Mouse (Mus musculus): ENCODE data around the gene B3gntl1.
"Not testable (repeated sequence)": the region's sequence is repeated elsewhere in the genome, so short reads cannot be mapped to it uniquely, and the experiment has no call there.

The B3gntl1 gene

DNA sequence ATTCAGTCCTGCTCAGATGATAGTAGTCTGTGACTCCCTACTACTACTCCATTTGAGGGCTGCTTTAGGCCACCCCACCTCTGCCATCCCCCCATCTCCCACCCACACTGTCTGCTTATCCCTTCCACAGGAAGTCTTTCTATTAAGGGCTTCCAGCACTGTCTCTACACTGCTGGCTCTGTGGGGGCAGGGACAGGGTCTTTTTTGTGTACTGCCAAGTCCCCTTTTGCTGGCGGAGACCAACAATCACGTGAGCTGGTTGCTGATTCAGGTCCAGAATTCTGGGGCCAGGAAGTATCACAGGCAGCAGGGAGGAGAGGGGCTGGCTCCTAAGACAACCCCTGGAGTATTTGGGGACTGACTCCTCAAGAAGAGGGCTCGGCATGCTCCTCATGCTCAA, 10.3 kb upstream of the B3gntl1 start:
- DNase-seq, result no peak

DNA sequence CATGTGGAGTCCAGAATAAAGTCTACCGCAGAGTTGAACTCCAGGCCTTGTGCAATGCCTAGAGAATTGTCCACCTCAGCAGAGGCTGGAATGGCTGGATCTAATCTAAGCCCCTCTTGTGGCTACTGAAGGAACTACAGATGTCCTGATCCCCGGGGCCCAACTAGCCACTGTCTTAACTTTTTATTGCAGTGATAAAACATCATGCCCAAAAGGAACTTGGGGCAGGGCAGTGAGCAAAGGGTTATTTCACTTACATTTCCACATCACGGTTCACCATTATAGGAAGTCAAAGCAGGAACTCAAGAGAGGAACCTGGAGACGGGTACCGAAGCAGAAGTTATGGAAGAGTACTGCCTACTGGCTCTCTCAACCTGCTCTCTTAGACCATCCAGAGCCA, 7.8 kb upstream of the B3gntl1 start:
- DNase-seq, result peak; percentile 21

GRCm38 (mm10) chr11:121679581-121679980, 6.6 kb upstream of the B3gntl1 start:
- no peak for DNase-seq

DNA sequence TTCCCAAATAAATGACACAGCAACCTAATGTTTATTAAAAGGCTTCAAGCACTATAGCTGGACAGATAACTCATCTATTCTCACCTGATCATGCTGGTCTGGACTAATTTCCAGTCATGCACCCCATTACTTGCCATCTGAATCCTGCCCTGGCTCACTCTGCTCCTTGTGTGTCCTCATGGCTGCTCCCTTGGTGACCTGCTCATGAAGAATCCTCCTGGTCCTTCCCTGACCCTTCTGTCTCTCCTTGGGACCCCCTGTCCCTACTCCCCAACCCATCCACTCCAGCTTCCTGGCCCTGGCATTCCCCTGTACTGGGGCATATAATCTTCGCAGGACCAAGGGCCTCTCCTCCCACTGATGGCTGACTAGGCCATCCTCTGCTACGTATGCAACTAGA, 3.9 kb upstream of the B3gntl1 start:
- no peak for DNase-seq

DNA sequence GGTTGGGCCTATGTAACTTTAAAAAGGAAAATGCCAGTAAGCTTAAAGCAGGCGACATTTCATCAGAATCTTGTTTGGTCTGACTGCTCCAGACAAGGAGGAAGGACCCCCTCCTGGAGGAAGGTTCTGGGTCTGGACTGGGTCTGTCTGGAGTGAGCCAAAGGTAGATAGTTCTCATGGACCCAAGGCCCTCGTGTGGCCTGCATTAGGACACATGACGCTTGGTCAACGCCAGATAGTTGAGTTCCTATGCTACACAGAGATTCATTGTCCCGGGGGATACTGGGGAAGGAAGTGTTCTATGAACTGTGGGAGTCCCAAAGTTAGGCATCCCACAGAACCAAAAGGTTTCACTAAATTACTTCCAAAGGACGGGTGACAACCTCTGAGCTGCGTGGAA, 676 bp upstream of the B3gntl1 start:
- no peak for DNase-seq

DNA sequence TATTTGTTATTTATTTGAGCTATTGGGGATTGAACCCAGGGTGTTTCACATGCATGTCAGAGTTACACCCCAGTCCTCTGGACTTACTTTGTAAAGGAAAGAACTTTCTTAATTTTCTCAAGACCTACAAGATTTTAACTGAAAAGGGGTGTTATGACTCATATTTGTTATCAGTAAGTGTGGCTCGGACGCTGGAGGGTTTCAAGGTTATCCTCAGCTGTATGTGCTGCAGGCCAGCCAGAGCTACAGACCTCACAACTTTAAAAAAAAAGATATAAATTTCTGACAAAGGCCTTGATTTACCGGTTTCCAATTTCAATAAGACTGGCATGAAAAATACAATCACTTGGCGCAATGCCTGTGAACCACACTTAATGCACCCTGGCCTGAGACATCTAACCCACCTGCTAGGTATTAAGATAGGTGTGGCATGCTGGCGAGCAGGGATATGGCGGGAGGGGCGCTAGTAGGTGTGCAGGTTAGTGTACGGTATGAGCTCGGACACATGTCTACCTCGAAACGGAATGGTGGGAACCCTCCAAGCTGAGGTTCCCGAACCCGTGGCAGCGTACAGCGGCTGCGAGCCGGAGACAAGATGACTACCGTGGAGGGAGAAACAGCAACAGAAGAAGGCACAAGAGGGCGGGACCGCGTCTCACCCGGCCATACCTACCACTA, 502 bp downstream of the B3gntl1 start:
- DNase-seq, result no peak

DNA sequence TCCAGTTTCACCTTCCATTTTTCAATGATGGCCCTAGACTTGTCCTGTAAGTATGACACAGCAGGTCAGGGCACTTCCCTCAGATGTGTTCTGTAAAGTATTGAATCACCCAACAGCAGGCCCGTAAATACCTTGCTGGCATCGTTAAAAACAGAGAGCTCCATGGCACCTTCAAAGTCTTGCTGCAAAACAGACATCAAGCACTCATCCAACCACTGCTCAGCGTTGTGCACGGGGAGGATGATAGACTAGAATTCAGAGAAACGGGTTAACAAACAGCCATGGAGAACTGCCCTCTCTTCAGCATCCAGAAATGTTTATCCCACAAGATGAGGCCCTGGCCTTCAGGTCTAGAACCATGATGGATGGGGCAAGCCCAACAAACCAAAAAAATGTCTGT, 2.0 kb downstream of the B3gntl1 start:
- no peak for DNase-seq

- DNase-seq, result no peak
These were observed 4.2 kb downstream of the B3gntl1 start for GRCm38 (mm10) chr11:121668776-121669175.

- DNase-seq, result no peak
These were observed 5.4 kb downstream of the B3gntl1 start for GRCm38 (mm10) chr11:121667541-121667940.

DNA sequence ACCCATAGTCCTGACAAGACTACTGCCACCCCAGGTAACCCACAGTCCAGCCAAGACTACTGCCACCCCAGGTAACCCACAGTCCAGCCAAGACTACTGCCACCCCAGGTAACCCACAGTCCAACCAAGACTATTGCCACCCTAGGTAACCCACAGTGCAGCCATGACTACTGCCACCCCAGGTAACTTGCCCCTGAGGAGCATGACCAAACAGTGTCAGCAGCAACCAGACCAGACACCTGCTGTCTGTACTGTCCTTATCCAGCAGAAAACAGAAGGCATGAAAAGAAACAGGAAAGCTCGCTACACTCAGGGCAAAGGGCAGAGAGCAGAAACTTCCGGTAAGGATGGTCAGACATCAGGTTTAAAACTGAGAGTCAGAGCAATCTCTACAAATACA, 11.8 kb downstream of the B3gntl1 start:
- DNase-seq, result no peak

- DNase-seq, result not testable (repeated sequence)
These were observed 12.3 kb downstream of the B3gntl1 start for GRCm38 (mm10) chr11:121660604-121661003.

DNA sequence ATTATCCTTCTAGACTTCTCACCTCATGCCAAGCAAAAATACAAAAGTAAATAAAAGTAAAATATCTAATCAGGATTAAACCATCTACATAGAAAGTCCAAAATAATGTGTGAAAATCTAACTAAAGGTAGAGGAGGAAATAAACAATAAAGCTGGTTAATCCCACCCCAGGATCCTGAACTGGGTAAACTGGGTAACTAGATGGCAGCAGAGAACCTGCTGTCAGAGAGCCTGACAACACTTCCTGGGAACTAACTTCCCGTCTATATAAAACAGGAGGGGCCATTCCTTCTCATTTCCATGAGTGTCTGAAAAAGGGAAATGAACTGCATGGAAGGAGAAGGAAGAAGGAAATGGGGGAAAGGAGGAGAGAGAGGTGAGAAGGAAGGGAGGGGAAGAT, 14.8 kb downstream of the B3gntl1 start:
- DNase-seq, result no peak

DNA sequence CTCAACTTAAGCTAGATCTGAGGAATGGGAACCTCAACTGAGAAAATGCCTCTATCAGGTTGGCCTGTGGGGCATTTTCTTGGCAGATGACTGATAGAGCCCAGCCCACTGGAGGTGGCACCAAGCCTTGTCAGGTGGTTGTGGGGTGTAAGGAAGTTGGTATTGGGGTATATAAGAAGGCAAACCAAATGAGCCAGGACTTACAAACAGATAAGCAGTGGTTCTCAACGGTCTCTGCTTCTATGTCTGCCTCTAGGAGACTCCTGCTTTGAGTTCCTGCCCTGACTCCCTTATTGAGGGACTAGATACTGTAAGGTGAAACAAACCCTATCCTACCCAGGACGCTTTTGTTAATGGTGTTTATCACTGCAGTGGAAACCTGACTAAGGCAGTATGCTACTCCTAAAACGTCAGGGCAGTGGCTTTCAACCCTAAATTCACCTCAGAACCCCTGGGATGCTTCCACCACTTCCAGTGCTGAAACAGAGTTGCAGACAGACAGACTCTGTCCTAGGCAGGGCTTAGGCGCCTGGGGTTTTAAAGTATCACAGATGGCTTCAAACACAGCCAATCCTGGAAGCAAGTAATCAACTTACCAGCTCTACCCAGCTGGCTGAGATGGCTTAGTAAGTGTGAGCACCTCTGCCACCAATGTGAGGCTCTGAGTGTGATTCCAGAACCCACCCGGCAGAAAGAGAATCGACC, 17.0 kb downstream of the B3gntl1 start:
- DNase-seq, result no peak

GRCm38 (mm10) chr11:121655166-121655806, 17.7 kb downstream of the B3gntl1 start:
- DNase-seq, result no peak

DNA sequence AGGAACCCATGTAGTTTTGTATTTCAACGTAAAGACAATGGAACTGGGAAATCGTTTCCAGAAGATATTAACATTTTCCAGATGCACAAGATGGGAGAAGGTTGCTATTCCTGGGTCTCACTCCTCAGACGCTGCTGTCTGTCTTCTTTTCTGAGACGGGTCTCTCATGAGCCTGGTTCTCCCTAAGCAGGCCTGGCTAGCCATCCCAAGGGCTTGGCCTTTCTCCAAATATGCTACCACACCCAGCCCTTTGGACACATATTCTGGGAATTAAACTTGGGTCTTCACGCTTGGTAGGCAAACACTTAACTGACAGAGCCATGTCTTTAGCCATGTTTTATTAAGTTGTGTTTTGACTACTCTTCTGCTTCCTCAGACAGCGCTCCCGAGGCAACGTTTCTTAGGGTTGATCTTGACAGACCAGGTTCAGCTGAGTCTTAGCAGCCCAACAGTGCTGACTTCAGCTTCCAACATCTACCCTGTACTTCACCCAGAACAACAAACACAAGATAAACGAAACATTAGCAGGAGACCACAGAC, 18.5 kb downstream of the B3gntl1 start:
- no peak for DNase-seq

DNA sequence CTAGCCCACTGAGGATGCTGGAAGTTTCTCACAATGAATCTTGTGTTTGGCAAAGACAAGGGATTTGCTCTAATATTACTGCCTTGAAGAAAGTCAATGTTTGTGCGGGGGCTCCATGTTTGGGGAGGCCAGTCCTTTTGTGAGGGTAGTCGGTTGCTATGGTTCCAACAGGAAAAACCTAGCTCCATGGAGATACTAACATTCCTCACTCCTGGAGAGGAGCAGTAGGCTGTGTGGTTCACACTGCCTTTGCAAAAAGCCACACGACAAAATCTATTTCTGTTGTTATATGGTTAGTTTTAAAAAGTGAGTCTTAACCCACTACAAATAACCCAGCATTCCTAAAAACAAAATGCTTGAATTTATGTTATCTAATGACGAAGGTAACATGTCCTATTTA, 19.3 kb downstream of the B3gntl1 start:
- no peak for DNase-seq

DNA sequence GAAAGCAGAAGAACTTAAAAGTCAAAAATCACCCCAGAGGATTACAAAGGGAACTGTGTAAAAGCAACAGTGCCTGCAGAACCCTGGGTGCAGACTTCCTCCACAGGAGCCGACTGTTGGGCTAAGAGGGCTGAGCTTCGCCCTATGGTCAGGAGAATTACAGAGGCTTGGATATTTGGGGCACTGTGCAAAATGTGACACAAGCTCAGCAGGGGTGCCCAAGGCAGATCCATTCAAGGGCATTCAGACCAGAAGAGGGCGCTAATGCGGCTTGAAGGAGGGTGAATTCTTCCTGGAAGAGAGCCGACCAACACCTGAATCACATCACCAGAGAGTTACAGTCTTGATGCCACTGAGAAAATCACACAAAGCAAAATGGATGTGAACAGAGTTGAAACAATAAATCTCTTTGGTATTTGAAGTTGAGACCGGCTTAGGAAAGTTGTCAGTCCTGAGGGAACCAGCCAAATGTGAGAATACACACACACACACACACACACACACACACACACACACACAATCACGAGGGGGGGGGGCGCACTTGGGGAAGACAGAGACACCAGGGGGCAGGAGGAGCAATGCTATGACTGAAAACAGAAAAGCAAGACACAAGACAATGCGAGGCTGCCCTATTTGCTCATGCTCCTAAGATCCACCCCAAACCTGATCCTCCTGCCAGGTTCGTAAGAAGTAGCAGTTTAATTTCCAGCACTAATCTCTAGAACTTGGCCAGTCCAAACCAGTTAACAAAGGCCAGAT, 20.2 kb downstream of the B3gntl1 start:
- peak; percentile 49 for DNase-seq

- DNase-seq, result no peak
These were observed 21.0 kb downstream of the B3gntl1 start for GRCm38 (mm10) chr11:121651983-121652382.

GRCm38 (mm10) chr11:121651556-121651955, 21.4 kb downstream of the B3gntl1 start:
- DNase-seq, result no peak

DNA sequence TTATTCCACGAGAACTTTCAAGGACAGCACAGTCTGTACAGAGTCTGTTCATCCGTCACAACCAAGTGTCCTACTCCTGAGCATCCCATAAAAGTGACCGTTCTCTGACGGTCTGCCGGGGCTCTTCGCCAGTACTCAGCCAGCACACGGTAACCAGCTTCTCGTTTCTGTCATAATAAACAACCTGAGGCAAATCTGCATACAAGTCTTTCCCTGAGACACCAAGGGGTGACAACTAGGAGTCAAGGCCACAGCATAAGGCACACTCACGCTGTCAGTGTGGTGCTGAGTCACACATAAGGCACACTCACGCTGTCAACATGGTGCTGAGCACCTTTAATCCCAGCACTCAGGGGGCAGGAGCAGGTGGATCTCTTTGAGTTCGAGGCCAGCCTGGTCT, 22.3 kb downstream of the B3gntl1 start:
- no peak for DNase-seq

GRCm38 (mm10) chr11:121649900-121650299, 23.1 kb downstream of the B3gntl1 start:
- no peak for DNase-seq

GRCm38 (mm10) chr11:121648166-121648565, 24.8 kb downstream of the B3gntl1 start:
- no peak for DNase-seq

DNA sequence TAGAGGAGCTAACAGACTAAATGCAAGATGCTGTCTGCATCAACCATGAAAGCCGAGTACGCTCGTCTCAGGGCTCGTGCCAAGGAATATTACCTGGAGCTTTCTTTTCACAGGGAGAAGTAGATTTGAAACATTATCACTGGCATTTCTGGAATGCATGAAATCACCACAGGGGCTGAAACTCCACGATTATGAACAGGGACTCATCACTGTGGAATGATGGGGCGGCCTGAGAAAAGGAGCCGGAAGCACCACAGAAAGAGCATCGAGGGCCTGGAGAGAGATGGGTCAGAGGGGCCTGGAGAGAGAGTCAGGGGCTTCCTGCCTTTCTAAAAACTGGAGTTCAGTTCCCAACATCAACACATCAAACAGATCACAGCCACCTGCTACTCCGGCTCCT, 25.6 kb downstream of the B3gntl1 start:
- no peak for DNase-seq
